Mouse (Mus musculus) brain, adult 2 months (tissue): ENCODE measurements at regions not wholly inside any gene's neighbourhood (a gene's known extent, or its start where the extent isn't known, plus 50 kb on each side); places are given as distances from the start of the nearest gene placed in this dataset.

Experiments
- DNase-seq: peaks from one replicate; pipeline ENCODE4 v3.0.0; 2011; ENCODE audit warnings: low read depth, low spot score

- no peak for DNase-seq
Observed at GRCm38 (mm10) chr12:51024057-51024743, 323.7 kb upstream of the G2e3 start.

GRCm38 (mm10) chr12:51018185-51018584 is 329.7 kb upstream of the G2e3 start:
- no peak for DNase-seq

DNA sequence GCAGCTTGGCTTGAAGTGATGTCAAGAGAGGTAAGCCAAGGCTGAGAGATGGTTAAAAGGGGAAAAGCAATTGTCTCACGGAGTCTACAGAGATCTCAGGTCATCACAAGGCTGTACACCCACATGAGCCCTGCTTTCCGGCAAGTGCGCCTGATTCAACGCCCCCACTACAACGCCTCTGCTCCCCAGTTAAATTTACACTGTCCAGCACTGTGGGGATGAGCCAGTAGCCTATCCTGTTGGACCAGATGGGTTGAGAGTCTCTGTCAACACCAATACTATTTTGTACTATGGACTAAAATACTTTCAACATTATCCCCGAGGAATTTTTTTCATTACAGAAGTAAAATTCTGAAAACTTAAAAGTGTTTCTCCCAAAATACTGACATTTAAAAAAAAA is 331.8 kb upstream of the G2e3 start:
- peak; percentile 73 for DNase-seq

GRCm38 (mm10) chr12:51009644-51010043 is 338.2 kb upstream of the G2e3 start:
- DNase-seq: no peak

DNA sequence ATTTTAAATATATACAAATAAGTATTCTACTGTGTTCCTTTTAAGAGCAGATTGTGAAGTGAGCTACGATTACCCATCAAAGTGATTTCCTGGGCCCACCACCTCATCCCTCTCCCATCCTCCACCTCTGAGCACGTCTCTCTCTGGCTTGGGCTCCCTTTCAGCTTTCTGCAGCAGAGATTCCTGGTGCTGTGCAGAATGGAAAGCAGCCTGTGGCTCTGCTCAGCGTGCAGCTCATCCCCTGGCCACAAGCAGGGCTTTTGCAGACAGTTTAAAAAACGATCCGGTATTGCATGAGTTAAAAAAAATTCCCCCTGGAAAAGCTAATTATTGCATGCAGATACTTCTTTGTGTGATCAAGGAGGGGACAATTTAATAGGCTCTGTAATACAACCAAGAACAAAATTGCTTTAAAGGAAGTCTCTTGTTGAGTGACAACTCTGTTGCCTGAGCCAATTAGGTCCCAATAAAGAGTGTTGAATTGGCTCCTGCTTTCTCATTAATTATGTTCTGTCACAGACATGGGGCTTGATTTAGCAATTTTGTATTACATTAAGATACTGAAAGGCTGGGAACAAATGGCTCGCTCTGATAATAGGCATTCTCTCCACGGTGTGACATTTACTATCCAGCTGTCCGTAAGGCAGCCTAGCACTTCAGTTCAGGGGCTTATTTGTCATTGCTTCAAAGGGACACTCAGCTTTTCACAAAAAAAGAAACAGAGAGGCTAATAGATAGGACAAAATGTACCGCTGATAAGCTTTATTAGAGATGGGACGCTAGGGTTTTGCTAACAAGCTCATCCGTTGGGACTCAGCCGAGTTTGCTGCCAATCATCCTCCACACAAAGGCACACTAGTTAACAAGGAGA is 345.9 kb upstream of the G2e3 start:
- DNase-seq: peak; percentile 56

DNA sequence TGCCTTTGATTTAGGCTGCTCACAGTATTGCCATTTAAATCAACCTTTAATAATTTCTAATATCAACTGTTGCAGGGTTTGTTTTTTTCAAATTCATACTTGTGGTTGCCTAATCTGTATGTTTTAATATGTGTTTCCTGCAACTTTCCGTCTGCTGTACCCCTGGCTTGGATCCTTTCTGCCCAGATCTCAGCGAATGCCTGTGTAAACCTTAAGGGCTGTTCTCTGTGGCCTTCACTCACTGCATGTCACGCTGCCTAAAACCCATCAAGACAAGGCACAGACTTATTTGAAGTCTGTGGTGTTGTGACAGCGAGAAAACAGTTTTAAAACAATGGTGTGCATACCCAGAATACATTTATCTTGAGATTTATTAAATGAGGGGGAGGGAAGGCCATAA is 346.8 kb upstream of the G2e3 start:
- no peak for DNase-seq

- DNase-seq: no peak
Observed at GRCm38 (mm10) chr12:51000281-51001075, 347.4 kb upstream of the G2e3 start.

DNA sequence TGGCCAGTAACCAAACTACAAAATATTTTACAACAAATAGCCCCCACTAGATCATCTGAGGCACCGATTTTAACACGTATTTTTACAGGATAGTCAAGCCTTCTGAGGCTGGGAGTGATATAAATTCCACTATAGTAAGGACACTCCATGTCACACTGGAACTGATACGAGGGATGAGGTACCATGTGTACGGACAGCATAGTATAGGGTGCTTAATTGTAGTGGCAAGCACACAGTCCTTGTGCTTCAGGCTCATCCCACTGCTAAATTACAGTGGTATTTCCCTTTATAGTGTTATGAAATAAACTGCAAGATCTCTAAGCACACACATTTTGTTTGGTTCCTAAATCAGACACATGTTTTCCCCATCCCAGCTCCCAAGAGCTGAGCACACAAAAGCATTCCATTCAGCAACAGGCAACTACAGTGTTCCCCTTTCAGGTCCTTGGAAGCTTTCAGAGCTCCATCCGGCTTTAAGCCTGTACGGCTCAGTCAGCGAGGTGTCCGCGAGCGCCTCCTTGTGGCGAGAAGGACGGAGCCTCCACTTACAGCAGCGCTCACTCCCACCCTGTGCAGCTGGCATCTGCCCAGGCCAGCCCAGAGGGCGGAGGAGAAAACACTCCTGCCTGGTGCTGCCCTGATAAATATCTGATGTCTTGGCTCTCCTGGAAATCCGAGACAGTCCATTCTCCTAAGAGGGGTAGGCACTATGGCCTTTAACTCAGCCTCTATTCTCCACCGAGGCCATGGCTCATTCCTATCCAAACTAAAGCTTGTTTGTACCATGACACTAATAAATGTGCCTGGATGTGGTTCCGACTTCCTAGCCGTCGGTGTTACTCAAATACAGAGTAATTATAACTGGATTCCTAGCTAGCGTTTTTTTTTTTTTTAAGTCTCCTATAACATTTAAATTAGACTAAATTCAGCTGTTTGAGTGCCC is 348.3 kb upstream of the G2e3 start:
- peak; percentile 85 for DNase-seq

DNA sequence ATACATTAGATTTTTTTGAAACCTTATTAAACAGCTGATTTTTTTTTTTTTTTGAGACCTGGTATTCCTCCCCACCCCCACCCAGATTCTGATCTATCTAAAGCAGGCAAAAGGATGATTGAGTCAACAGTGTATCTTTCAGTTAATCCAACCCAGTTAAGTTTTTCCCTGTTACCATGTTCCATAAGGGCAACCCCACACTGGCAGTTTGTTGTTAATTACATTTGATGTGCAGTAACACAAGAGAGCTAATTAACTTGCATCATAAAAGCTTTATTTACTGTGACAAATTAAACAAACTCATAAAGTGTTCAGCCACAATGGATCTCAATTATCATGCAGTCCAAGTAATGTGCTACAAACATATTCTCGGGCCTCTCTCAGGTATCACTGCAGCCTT is 346.8 kb upstream of the Prkd1 start:
- DNase-seq: no peak

GRCm38 (mm10) chr12:50989561-50990325 is 340.8 kb upstream of the Prkd1 start:
- DNase-seq: no peak

- DNase-seq: no peak
Observed at GRCm38 (mm10) chr12:50981318-50981717, 332.4 kb upstream of the Prkd1 start.

DNA sequence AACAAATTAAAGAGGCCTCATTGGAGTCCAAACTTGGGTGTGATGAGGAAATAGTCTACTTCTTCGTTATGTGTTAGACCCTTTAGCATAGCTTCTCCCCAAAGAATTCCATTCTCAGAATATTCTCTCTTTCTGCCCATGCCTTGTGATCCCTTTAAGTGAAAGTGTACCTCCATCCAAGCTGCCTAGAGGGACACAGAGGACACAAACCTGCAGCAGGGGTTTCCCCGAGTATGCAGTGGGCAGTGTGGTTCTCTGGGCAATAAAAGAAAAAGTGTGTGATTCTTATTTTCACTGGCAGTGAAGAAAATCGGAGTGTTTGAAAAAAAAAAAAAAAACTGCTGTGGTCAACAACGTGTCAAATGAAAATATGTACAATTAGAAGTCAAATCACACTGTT is 331.9 kb upstream of the Prkd1 start:
- no peak for DNase-seq

DNA sequence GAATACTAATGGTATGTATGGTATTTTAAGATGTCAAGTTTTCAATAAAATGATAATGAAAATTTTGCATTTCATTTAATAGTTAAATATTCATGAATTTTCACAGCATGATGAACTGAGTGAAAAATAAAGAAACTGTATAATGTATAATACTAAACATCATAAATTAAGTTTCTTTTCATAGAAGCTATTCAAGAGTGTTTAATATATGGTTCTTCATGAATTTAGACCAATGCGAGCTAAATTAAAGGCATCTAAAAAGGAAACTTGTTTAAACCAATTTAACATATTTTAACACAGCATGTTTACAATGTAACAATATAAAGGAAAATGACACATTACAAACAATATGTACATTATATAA is 321.8 kb upstream of the Prkd1 start:
- no peak for DNase-seq

DNA sequence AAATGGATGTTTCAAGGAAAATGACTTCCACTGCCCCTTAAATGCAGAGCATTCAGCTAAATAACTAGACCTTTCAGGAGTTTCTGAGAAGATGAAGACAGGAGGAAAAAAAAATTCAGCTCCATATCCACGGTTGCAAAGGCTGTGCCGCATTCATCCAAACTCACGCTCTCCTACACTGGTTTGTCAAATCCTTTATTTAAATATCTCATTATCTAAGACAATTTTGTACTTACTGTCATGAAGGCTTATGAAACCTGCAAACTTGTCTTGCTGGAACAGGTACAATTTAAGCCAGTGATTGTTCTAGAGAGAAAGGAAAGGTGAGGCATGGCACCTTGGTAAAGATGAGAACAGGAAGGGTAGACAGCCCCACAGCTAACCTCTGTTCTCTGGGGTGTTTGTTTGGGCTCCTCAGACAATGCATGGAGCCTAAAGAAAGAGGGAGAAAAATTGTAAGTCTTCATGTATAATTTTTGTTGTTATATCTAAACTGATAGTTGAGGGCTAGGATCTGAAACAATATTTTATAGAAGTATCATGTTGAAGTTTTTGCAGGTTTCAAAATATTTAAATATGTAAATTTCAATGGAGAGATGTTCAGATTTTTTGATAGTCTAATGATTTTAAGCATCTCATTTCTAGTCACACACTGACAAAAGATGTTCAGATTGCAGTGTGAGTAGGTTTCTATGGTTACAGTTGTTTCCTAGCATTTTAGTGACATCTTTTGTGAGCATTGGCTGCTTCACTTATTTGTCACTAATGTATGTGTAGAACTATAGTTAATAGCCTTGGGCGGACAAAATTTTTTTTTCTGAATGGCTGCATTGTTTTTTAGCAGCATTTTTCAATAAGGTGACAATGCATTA is 321.2 kb upstream of the Prkd1 start:
- DNase-seq: peak; percentile 45

GRCm38 (mm10) chr12:50969402-50969801 is 320.5 kb upstream of the Prkd1 start:
- DNase-seq: no peak

- no peak for DNase-seq
Observed at GRCm38 (mm10) chr12:50967168-50967810, 318.4 kb upstream of the Prkd1 start.

DNA sequence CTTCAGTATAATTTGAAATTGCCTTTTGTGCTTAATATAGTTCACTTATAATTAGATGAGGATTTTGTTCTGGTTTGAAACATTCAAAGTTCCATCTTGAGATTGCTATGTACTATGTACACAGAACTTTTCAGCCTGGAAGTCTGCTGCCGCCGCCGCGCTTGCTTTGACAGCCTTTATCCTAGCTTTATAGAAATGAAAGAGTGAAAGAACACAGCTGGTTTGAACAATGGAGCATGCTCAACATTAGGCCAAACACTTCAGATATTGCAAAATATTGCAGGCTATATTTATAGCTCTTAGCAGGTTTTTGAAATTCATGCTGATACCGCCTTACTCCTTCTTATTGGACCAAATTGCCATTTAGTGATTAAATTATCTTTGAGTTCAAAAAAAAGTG is 305.1 kb upstream of the Prkd1 start:
- DNase-seq: peak; percentile 36

- DNase-seq: peak; percentile 74
Observed at GRCm38 (mm10) chr12:50947035-50947434, 298.1 kb upstream of the Prkd1 start.
